Mouse (Mus musculus): Measurements from ENCODE around the gene Rpn1. TPM values are rescaled to one million over a fixed set of nuclear protein-coding genes. Genes with fewer than 3 reads are reported as not detected.

Gene Rpn1
- polyA plus RNA-seq, 1 experiment from 2014 or later: 272 TPM

DNA sequence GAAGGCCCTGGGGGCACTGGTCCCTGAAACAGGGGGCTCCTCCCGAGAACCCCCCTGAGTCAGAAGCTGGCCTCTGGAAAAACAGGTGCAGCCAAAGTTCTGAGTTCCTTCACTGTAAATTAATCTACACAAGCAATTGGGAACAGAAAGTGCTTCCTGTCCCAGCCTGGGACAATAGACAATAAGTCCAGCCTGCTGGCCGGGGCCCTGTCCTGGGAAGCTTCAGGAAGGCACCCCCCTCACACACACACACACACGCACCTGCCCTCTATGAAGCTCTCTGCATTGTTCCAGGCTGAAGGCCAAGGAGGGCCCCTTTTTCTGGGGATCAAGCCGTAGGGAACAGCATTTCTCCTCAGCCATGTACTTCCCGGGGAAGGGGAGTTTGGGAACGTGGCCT is 49.6 kb downstream of the Rpn1 start:
- H3K4me1 ChIP-seq (replicated peaks; ENCODE audit: control insufficient read depth, insufficient read depth, low read length): no peaks in the 10 kb centered on the region
- no peaks in the 10 kb centered on the region for H3K36me3 ChIP-seq (ENCODE audit: control insufficient read depth, insufficient read depth, low read length)
- no peak for DNase-seq (ENCODE audit: low spot score)
- H3K27ac ChIP-seq (ENCODE audit: low read depth, low read length): no peak overlapping the region
- no peaks in the 10 kb centered on the region for H3K9me3 ChIP-seq (ENCODE audit: control insufficient read depth, low read length)
- no peaks in the 10 kb centered on the region for H3K27me3 ChIP-seq (ENCODE audit: control insufficient read depth, insufficient read depth, low read length)
- H3K9ac ChIP-seq (ENCODE audit: low read depth, low read length): no peak overlapping the region
- H3K4me2 ChIP-seq (replicated peaks; ENCODE audit: low read depth, low read length): no peak overlapping the region
- H3K4me3 ChIP-seq (ENCODE audit: low read depth, low read length): no peak overlapping the region
- WGBS: 66% methylated on average over 6 of the region's 6 CpGs
- no peak for ATAC-seq (ENCODE audit: low FRiP score)

DNA sequence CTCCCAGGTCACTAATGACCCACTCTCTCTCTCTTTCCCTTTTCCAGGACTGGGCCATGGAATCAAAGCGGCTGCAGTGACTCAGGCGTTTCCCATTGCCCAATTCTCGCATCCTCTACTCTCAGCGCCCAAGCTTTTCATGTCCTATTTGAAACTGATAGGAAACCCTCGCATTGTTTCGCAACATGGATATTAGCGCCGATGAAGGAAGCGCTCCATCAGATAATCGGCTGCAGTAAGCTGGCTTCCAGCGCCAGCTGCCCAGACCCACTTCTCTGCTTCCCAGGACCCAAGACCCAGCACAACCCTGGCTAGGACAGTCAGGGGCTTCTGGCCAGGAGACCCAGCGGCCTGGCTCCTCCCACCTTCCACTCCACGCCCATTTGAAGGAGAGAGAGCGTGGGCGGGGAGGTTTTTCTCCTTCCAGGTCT is 51.9 kb downstream of the Rpn1 start:
- no peaks in the 10 kb centered on the region for H3K4me1 ChIP-seq (replicated peaks; ENCODE audit: control insufficient read depth, insufficient read depth, low read length)
- ATAC-seq (ENCODE audit: low FRiP score) (no peak; the same call in 1 of the 2 replicates), DNase-seq (ENCODE audit: low spot score) (peak; percentile 50)
- no peak overlapping the region for H3K9ac ChIP-seq (ENCODE audit: low read depth, low read length)
- H3K36me3 ChIP-seq (ENCODE audit: control insufficient read depth, insufficient read depth, low read length): no peaks in the 10 kb centered on the region
- no peaks in the 10 kb centered on the region for H3K9me3 ChIP-seq (ENCODE audit: control insufficient read depth, low read length)
- WGBS: 42% methylated on average over 15 of the region's 15 CpGs
- no peaks in the 10 kb centered on the region for H3K27me3 ChIP-seq (ENCODE audit: control insufficient read depth, insufficient read depth, low read length)
- H3K4me3 ChIP-seq (ENCODE audit: low read depth, low read length): no peak overlapping the region
- H3K27ac ChIP-seq (ENCODE audit: low read depth, low read length): no peak overlapping the region
- H3K4me2 ChIP-seq (replicated peaks; ENCODE audit: low read depth, low read length): peak overlapping the region; percentile 19; the same call in 1 of the 2 replicates

DNA sequence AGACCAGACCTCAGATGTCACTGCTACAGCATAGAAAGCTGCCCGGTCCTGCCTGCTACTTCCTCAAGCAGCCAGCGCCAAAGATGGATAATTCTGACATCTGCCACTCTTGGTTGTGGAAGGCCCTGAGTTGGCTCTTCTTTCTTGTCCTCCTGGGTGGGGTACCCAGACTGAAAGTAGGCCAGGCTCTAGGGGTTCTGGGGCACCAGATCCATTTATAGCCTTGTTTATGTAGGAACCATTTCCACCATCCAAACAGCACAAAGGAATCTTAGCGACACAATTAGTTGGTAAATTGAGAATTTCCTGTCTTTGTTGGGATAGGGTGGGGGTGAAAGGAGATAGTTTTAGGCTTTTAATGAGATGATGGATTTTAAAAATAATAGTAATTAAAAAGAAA is 54.2 kb downstream of the Rpn1 start:
- Histone ChIP-seq H3K9ac (ENCODE audit: low read depth, low read length) (no peak overlapping the region), H3K4me3 (ENCODE audit: low read depth, low read length) (no peak overlapping the region), H3K36me3 (ENCODE audit: control insufficient read depth, insufficient read depth, low read length) (no peaks in the 10 kb centered on the region), H3K27me3 (ENCODE audit: control insufficient read depth, insufficient read depth, low read length) (no peaks in the 10 kb centered on the region), H3K27ac (ENCODE audit: low read depth, low read length) (no peak overlapping the region), H3K9me3 (ENCODE audit: control insufficient read depth, low read length) (no peaks in the 10 kb centered on the region), H3K4me2 (replicated peaks; ENCODE audit: low read depth, low read length) (no peak overlapping the region), H3K4me1 (replicated peaks; ENCODE audit: control insufficient read depth, insufficient read depth, low read length) (no peaks in the 10 kb centered on the region)
- WGBS: 96% methylated on average over 3 of the region's 3 CpGs
- DNase-seq (ENCODE audit: low spot score) (no peak), ATAC-seq (ENCODE audit: low FRiP score) (no peak)

DNA sequence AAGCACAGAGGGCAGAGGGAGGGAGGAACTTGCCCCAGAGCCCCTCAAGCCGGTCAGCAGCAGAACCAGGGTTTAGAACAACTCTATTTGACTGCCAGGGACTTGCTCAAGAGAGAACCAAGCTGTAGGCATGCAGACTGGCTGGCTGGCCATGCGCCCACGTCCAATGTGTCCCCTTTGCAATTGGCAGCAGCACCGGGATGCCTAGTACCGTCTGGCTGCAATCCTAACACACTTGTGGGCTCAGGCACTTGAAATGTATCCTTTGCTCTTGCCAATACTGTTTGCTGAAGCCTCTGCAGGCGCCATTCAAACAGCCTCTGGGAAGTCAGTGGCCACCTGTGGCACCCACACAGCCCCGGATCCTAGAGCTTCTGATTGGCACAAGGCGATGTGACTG is 56.0 kb downstream of the Rpn1 start:
- Histone ChIP-seq H3K4me2 (replicated peaks; ENCODE audit: low read depth, low read length) (no peak overlapping the region), H3K9me3 (ENCODE audit: control insufficient read depth, low read length) (no peaks in the 10 kb centered on the region), H3K4me3 (ENCODE audit: low read depth, low read length) (no peak overlapping the region), H3K36me3 (ENCODE audit: control insufficient read depth, insufficient read depth, low read length) (no peaks in the 10 kb centered on the region), H3K9ac (ENCODE audit: low read depth, low read length) (no peak overlapping the region), H3K4me1 (replicated peaks; ENCODE audit: control insufficient read depth, insufficient read depth, low read length) (no peaks in the 10 kb centered on the region), H3K27me3 (ENCODE audit: control insufficient read depth, insufficient read depth, low read length) (no peaks in the 10 kb centered on the region), H3K27ac (ENCODE audit: low read depth, low read length) (no peak overlapping the region)
- 70% methylated on average over 8 of the region's 8 CpGs for WGBS
- no peak for DNase-seq (ENCODE audit: low spot score)
- no peak for ATAC-seq (ENCODE audit: low FRiP score)

DNA sequence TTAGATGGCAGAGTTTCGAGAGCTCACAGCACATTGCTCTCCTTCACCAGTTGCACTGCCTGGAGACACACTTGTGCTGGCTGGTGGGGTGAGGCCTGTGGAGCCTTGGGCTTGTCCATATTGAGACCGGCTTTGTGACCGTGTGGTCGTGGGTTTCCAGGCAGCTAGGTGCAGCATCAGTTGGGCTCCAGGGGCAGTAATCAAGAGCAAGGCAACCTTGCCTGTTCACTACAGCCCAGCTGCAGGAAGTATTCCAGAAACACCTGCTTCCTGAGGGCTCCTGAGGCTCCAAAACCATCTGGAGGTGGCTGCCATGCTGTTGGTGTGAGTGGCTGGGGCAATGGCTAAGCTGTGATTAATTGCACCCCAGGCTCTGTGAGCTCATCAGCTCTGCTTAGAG is 61.5 kb downstream of the Rpn1 start:
- H3K27me3 ChIP-seq (ENCODE audit: control insufficient read depth, insufficient read depth, low read length): no peaks in the 10 kb centered on the region
- DNase-seq (ENCODE audit: low spot score): no peak
- H3K4me3 ChIP-seq (ENCODE audit: low read depth, low read length): no peak overlapping the region
- H3K27ac ChIP-seq (ENCODE audit: low read depth, low read length): no peak overlapping the region
- ATAC-seq (ENCODE audit: low FRiP score): no peak
- H3K36me3 ChIP-seq (ENCODE audit: control insufficient read depth, insufficient read depth, low read length): no peaks in the 10 kb centered on the region
- no peak overlapping the region for H3K9ac ChIP-seq (ENCODE audit: low read depth, low read length)
- 88% methylated on average over 4 of the region's 4 CpGs for WGBS
- no peaks in the 10 kb centered on the region for H3K9me3 ChIP-seq (ENCODE audit: control insufficient read depth, low read length)
- no peaks in the 10 kb centered on the region for H3K4me1 ChIP-seq (replicated peaks; ENCODE audit: control insufficient read depth, insufficient read depth, low read length)
- no peak overlapping the region for H3K4me2 ChIP-seq (replicated peaks; ENCODE audit: low read depth, low read length)

DNA sequence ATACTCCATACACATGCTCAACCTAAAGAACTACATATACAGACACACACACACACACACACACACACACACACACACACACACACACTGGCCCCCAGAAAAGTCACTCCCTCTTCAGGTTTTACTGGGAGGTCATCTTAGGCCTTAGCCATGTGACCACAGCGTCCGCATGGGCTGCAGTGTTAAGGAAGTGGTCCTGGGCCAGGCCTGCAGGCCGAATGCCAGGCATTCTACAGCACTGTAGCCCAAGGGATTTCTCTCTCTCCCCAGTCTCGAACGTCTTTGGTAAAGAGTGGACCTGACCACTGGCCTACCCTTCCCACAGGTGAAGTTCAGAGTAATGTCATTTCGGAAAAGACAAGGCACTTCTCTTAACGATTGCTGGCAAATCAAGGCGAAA is 62.3 kb downstream of the Rpn1 start:
- Histone ChIP-seq H3K27ac (ENCODE audit: low read depth, low read length) (no peak overlapping the region), H3K4me2 (replicated peaks; ENCODE audit: low read depth, low read length) (no peak overlapping the region), H3K9ac (ENCODE audit: low read depth, low read length) (no peak overlapping the region), H3K36me3 (ENCODE audit: control insufficient read depth, insufficient read depth, low read length) (no peaks in the 10 kb centered on the region), H3K9me3 (ENCODE audit: control insufficient read depth, low read length) (no peaks in the 10 kb centered on the region), H3K4me3 (ENCODE audit: low read depth, low read length) (no peak overlapping the region), H3K27me3 (ENCODE audit: control insufficient read depth, insufficient read depth, low read length) (no peaks in the 10 kb centered on the region), H3K4me1 (replicated peaks; ENCODE audit: control insufficient read depth, insufficient read depth, low read length) (no peaks in the 10 kb centered on the region)
- ATAC-seq (ENCODE audit: low FRiP score): no peak
- WGBS: 85% methylated on average over 8 of the region's 8 CpGs
- no peak for DNase-seq (ENCODE audit: low spot score)

DNA sequence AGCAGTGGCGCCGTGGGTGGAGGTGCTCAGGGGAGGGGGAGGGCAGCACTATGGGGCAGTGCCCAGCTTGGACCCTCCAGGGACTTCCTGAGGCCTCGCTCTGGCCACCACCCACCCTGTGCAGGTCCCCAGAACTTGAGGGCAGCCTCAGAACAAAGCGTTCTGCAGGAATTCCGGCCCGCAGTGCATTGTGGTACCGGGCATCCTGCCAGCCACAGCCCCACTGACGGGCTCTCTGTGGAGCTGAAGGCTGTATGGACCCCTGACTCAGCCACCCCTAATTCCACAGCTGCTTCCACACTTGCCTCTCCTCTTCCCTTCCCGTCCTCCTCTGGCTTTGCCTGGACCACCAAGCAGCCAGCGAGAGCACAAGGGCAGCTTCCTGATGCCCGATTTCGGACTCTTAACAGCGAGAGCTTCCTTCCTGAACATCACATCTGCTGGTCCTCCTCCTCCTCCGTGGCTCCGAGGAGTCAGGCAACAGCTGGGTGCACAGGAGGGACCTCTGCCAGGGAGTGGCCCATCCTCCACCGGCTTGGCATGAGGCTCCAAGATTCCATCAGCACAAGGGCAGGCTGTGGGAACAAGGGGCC is 63.2 kb downstream of the Rpn1 start:
- no peaks in the 10 kb centered on the region for H3K4me1 ChIP-seq (replicated peaks; ENCODE audit: control insufficient read depth, insufficient read depth, low read length)
- DNase-seq (ENCODE audit: low spot score): no peak
- no peaks in the 10 kb centered on the region for H3K9me3 ChIP-seq (ENCODE audit: control insufficient read depth, low read length)
- H3K4me3 ChIP-seq (ENCODE audit: low read depth, low read length): no peak overlapping the region
- H3K9ac ChIP-seq (ENCODE audit: low read depth, low read length): no peak overlapping the region
- H3K4me2 ChIP-seq (replicated peaks; ENCODE audit: low read depth, low read length): no peak overlapping the region
- H3K27me3 ChIP-seq (ENCODE audit: control insufficient read depth, insufficient read depth, low read length): no peaks in the 10 kb centered on the region
- WGBS: 82% methylated on average over 13 of the region's 16 CpGs
- H3K27ac ChIP-seq (ENCODE audit: low read depth, low read length): no peak overlapping the region
- H3K36me3 ChIP-seq (ENCODE audit: control insufficient read depth, insufficient read depth, low read length): no peaks in the 10 kb centered on the region
- no peak for ATAC-seq (ENCODE audit: low FRiP score)

DNA sequence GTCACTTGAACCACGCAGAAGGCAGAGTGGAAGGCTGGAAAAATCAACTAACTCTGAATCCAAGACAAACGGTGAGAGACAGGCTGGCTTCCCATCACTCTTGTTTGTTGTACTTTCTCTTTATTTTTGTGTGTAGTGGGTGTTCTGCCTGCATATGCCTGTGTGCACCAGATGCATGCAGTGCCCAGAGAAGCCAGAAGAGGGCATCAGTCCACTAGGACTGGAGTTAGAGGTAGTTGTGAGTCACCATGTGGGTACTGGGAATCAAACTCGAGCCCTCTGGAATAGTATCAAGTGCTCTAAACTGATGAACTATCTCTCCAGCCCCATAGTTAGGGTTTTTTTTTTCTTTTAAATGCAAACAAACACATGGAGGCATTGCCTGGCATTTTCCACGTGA is 67.1 kb downstream of the Rpn1 start:
- H3K4me2 ChIP-seq (replicated peaks; ENCODE audit: low read depth, low read length): no peak overlapping the region
- no peaks in the 10 kb centered on the region for H3K36me3 ChIP-seq (ENCODE audit: control insufficient read depth, insufficient read depth, low read length)
- no peaks in the 10 kb centered on the region for H3K9me3 ChIP-seq (ENCODE audit: control insufficient read depth, low read length)
- H3K27me3 ChIP-seq (ENCODE audit: control insufficient read depth, insufficient read depth, low read length): no peaks in the 10 kb centered on the region
- no peak for ATAC-seq (ENCODE audit: low FRiP score)
- H3K4me3 ChIP-seq (ENCODE audit: low read depth, low read length): no peak overlapping the region
- H3K9ac ChIP-seq (ENCODE audit: low read depth, low read length): no peak overlapping the region
- 78% methylated on average over 4 of the region's 4 CpGs for WGBS
- H3K4me1 ChIP-seq (replicated peaks; ENCODE audit: control insufficient read depth, insufficient read depth, low read length): no peaks in the 10 kb centered on the region
- DNase-seq (ENCODE audit: low spot score): no peak
- H3K27ac ChIP-seq (ENCODE audit: low read depth, low read length): no peak overlapping the region

DNA sequence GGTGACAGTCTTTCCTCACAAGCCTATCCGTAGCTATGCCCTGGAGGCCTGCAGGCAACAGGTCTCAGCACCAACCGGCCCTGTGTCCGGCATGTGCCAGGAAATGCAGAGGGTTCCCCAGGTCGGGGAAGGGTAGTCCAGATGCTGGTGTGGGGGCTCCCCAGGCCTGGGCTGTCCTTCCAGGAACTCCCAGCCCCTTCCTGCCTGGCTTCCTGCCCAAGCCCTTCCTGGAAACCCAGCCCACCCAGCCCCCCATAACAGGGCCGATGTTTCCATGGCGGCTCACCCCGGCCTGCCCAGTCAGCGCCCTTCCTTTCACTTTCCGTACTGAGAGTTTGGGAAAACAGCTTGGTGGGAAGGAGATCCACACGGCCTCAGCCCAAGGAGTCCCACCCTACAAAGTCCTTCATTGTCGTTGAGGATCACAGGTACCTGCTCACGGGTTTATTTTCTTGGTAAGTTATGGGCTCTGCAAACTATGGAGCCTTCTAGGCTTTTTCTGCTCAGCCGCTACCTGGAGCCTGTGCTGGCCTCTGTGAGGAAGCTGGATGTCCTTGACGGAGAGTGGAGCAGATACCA is 67.9 kb downstream of the Rpn1 start:
- Histone ChIP-seq H3K27ac (ENCODE audit: low read depth, low read length) (no peak overlapping the region), H3K27me3 (ENCODE audit: control insufficient read depth, insufficient read depth, low read length) (no peaks in the 10 kb centered on the region), H3K4me1 (replicated peaks; ENCODE audit: control insufficient read depth, insufficient read depth, low read length) (no peaks in the 10 kb centered on the region), H3K9ac (ENCODE audit: low read depth, low read length) (no peak overlapping the region), H3K4me3 (ENCODE audit: low read depth, low read length) (no peak overlapping the region), H3K4me2 (replicated peaks; ENCODE audit: low read depth, low read length) (no peak overlapping the region), H3K9me3 (ENCODE audit: control insufficient read depth, low read length) (no peaks in the 10 kb centered on the region), H3K36me3 (ENCODE audit: control insufficient read depth, insufficient read depth, low read length) (no peaks in the 10 kb centered on the region)
- 87% methylated on average over 14 of the region's 14 CpGs for WGBS
- no peak for ATAC-seq (ENCODE audit: low FRiP score)
- DNase-seq (ENCODE audit: low spot score): no peak
